Mouse (Mus musculus) induced T-regulatory cell, adult 2 months (primary cell): ENCODE measurements at regions not wholly inside any gene's neighbourhood (a gene's known extent, or its start where the extent isn't known, plus 50 kb on each side); places are given as distances from the start of the nearest gene placed in this dataset.
A peak's percentile ranks its signal among the peaks of the same experiment; 100 is the strongest.

Experiments
- DNase-seq: peaks from one replicate; pipeline ENCODE4 v3.0.0-alpha.2; 2012; ENCODE audit warnings: low read depth

GRCm38 (mm10) chr12:80017376-80017929 is 95.4 kb downstream of the Zfp36l1 start:
- no peak for DNase-seq

GRCm38 (mm10) chr12:80015938-80016337 is 96.9 kb downstream of the Zfp36l1 start:
- DNase-seq: no peak

- DNase-seq: no peak
These were observed 98.2 kb downstream of the Zfp36l1 start for GRCm38 (mm10) chr12:80014598-80014983.

DNA sequence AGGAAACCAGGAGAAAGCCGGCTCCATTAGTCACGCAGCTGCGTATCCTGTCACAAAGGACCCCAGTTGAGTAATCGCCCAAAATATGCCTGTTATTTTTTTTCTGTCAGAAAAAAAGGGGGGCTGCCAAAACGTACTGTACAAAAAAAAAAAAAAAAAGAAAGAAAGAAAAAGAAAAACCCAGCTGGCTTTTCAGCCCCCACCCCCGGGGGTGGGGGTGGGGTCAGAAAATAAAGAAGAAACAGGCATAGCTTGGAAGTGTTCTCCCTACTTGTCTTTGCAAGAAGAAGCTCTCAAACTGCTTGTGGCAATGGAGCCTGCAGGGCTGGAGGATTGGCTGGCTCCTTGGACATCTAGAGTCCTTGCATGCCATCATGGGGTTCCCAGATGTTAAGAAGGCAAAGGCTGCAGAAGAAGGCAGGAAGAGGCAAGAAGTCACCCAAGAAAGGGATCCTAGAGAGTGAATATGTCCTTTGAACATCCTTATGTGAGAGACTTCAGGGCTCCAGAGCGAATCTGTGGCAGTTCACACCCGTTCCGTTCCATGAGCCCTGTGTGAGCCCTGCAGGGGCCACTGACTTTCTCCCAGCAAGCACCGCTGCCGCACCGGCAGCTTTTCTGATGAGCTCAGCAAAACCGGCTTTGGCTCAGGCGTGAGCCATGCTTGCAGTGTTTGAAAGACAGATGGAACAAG is 98.8 kb downstream of the Zfp36l1 start:
- DNase-seq: peak; percentile 66

DNA sequence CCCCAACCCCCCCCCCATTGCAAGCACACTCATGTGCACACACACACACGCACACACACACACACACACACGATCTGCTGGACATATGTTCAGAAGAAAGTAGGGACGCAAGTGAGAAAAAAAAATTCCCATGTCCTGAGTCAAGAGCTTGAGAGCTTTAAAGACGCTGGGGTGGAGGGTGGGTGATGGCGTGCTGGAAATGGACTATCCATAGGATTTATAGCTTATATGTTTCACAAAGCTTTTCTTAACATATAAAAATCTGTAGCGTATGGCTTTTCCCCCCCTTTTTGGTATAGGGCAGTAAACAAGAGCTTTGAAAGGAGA is 99.3 kb downstream of the Zfp36l1 start:
- DNase-seq: no peak

DNA sequence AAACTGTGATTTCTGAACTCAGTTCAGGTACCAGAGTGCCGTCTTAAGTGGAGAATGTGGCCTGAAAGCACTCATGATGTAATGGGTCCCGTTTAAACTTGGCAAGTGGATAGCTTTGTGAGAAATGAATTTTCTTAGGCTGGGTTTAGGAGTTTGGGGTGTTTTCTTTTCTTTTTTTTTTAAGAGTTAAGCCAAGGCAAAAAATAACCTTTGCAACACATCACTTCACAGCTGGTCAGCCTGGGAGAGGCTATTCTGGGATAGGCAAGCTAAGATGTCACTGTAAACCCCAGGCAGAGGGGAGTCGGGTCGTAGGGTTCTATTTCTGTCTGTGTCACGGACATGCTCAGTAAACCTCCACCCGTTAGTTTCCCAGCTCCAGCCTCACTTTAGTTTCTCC is 100.9 kb downstream of the Zfp36l1 start:
- no peak for DNase-seq

DNA sequence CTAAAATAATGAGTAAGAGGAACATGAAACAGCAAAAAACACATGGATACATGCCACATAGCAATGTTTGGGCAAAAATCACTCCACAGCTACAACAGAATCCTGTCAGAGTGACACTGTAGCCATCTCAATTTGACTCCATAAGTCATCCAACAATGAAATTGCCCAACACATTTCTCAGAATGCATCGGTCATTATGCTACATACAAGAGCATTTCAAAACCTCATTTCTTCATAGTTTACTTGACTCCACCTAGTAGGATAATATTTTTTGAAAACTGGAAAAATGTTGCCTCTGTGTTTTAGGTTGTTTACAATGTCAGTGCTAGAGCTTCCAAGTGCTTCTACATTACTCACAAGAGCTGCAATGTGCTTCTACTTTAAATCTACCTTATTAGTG is 101.9 kb downstream of the Zfp36l1 start:
- DNase-seq: no peak

DNA sequence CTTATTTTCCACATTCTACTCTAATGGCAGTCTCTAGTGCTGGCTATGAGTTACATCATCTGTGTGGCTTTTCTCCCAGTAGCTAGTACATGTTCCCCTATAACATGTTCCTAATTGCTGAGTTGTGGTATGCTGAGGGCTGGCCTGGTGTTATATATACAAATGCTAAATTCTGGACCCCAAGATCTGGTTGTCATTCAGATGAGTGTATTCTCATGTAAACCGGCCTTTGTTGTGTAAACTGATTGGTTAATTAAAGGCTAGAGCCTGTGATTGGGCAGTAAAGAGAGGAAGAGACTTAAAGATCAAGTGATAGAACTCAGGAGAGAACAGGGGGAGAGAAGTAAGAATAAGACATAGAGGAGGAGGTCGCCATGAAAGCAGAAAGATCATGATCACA is 102.6 kb downstream of the Zfp36l1 start:
- no peak for DNase-seq

DNA sequence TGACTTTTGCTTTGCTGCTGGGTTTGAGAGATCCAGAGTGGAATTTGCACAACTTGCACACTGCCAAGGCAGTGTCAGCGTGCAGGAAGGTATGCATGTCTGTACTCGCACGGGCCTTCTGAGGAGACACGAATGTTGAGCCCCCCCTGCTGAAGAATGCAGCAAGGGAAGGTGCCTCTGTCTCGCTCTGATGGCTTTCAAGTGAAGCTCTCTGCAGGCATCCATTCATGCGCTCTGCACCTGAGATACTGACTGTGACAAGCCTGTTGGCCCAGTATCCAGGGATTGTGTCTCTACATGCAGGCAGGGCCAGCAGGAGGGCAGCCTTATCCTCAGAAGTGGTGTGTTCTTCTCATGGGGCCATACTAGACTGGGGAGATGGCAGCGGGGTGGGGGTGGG is 105.0 kb downstream of the Zfp36l1 start:
- DNase-seq: no peak

- peak; percentile 20 for DNase-seq
These were observed 107.4 kb downstream of the Zfp36l1 start for GRCm38 (mm10) chr12:80005227-80005919.

GRCm38 (mm10) chr12:80004575-80004974 is 108.2 kb downstream of the Zfp36l1 start:
- no peak for DNase-seq

DNA sequence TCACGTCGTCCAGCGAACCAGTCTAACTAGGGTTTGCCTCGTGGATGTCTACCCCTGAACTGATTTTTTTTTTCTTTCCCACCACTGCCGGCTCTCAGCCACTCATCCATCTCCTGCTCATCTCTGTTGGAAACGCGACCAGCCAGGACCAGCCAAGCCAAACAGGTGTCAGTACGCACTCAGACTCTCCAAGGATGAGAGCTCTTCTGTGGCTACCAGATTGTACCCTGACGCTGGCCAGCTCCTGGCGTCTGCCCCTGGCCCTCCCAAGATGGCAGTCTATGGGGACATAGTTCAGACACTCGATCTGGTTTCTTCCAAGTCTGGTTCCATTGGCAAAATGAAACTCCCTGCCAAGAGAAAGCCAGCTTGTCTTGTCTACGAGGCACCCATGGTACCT is 109.3 kb downstream of the Zfp36l1 start:
- no peak for DNase-seq

GRCm38 (mm10) chr12:80002474-80003125 is 110.2 kb downstream of the Zfp36l1 start:
- DNase-seq: no peak

DNA sequence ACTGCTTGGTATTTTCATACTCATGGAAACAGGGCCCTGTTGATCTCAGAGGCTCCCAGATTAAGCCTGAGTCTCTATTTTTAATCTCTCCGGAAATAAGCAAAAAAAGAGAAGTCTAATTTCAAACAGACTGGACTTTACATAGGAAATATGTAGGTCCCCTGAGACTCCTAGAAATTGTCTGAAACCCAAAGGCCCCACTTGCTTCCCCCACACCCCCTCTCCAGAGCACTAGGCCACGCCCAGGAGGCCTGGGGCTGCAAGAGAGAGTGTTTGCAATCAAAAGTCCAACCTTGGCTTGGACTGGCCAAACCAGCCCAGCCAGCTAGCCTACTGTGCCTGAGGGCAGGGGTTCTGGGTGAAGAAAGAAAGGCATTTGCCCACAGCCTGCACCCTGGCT is 111.0 kb downstream of the Zfp36l1 start:
- no peak for DNase-seq

DNA sequence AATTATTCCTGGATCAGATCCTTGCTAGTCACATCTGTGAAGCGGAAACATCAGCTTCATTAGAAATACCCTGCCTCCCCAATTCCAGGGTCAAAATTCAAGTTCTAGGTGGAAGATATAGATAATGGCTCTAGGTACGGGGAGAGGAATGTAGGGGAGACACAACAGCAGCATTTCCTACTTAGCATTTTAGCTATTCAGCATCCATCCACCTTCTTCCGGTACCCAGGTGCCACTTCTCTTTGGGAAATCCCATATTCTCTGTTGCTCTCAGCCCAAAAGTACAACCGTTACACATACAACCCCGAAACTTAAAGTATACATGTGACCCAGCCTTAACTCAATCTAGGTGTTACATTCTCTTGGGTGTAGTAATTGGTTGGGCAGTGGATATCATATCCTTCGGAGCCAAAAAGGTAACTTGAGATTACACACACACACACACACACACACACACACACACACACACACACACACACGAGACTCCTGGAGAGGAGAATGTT is 112.9 kb downstream of the Zfp36l1 start:
- DNase-seq: no peak

DNA sequence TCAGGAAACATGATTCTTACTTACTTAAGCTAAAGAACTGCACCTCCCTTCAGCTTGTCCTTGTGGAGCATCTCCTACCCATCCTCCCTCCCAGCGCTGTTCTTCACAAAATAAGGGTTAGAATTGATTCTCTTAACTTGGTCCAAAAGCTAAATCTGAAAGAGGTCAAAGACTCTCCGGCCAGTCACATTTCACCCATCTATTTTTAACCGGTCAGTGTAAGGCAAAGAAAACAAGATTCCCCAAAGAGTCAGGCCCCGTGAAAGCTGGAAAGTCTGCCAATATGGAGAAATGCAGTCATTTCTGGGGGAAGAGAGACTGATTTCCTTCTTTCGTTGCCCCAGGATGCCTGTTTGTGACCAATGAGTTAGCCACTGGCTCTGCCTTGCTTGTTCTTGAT is 114.0 kb downstream of the Zfp36l1 start:
- no peak for DNase-seq

- DNase-seq: no peak
These were observed 114.5 kb downstream of the Zfp36l1 start for GRCm38 (mm10) chr12:79998339-79998738.

DNA sequence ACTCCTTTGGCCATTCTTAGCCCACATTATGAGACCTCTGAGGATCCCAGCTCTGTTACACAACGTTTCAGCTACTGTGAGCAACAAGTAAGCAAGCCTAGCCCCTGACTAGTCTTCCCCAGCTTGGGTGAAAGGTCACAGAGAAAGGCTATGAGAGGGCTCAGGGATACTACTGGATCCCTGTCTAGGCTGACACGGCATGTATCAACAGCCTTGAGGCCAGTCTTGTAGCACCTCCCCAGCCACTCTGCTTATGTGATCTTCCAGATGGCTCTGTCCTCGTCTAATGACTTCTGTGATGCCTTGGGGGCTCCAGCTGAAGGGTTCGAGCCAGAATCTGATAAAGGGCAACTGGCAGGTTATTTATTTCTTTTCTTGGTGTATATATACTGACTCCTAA is 115.6 kb downstream of the Zfp36l1 start:
- DNase-seq: no peak

DNA sequence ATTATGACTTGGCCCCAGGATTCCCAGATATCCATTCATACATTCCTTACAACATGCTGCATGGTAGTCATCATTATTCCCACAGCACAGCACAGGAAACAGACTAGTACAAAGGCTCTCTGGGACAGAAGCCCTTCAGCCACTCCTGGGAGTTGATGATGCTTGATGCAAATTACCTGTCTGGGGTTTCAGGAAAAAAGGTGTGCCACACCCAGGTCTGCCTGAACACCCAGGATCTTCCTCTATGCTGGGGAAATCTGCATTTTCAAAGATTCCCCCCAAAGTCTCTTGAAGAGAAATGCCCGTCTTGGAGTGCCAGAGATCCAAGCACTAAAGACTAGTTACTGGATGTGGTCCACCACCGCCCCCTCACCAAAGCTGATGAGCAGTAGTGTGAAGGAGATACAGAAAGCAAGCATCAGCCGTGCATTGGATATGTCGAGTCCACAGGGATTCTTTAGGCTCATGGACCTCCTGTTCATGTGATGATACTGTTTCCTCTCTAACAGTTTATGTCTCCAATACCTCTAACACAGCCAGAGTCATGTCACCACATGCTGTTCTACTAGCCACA is 117.2 kb downstream of the Zfp36l1 start:
- no peak for DNase-seq

DNA sequence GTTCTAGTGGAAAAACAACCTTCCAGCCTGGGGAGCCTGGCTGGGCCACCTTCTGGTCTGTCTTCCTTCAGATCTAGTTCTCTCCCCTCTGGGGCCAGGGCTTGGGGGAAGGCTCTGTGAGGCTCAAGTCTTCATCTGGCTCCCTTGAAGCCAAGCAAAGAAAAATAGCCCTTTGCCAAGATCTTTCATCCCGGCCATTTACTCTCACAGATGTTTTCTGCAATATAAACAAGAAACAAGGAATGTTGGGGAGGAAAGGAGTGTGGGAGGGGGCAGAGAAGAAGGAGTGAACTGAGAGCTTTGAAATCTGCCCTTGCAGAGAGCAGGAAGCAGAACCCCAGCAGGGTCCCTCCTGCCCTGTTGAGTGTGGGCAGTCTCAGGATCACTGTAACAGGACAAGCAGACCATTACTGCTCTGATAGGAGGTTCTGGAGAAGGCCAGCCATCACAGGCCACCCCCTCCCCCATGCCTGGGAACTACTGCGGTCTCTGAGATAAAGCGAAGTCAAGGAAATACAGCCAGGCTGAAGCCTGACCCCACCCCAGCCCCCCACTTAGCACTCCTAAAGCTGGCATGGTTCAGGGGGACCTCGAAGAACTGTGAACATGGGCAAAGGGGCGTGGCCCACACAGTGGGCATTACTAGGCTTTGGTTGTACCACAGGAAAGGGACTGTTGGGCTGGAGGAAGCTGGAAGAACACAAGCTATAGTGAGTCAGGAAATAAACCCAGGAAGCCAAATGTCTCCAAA is 118.8 kb downstream of the Zfp36l1 start:
- no peak for DNase-seq

DNA sequence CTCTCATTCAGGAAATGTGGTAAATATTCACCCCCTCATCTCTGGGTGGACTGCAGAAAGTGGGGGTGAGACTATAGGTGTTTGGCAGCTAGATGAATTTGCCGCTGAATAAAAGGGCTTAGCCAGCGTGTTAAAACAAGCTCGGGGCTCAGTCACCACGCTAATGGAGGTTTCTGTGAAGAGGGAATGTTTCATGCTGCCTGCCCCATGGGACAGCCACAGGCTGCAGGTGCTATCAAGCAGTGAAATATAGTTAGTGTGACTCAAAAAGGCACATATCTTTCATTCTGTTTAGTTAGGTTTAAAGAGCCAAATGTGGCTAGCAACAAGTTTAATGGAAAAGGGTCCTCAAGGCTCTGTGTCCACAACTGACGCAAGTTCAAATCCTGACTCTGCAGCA is 121.5 kb downstream of the Zfp36l1 start:
- DNase-seq: no peak

- DNase-seq: no peak
These were observed 122.1 kb downstream of the Zfp36l1 start for GRCm38 (mm10) chr12:79990751-79991150.
